8 mouse cellular contexts compared by ENCODE assay signal in the genomic region with DNA sequence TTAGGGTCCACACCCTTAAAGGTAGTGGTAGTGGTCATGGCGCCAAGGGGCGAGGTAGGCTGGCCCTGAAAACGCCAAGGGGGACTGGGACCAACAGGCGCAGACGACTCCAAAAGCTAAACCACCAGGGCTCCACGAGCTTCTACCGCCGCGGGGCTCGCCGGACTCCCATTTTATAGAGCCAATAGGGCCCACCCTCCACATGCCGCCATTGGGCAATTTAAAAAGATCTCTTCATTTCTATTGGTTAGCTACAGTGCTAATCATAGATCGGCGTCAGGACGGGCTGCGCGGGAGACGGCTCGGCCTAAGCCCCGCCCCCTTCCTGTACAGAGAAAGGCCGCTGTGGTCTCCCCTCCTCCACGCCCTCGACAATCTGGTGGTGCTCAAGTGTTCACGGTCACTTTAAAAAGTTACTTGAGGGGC. TPM values are rescaled to one million over a fixed set of nuclear protein-coding genes. Genes with fewer than 3 reads are reported as not detected.
DNase-seq lines count a peak whose midpoint lies in the region; ATAC-seq lines count a peak whose summit lies in the region.

Gene Jpt1, minus strand, starts transcription at position 150 of the 426 bp plus-strand sequence.

- DNase-seq in adipocyte (ENCODE audit: low spot score): peak; percentile 97
- DNase-seq in embryo, embryonic 10 days (ENCODE audit: low spot score): peak; percentile 97
- DNase-seq in gastrocnemius, postnatal 10 days: peak; percentile 92
- peak; percentile 99 for DNase-seq in induced T-regulatory cell, adult 2 months (ENCODE audit: low read depth)
- peak; percentile 93 to 98 for DNase-seq in left cerebral cortex, adult 9 months (ENCODE audit: low spot score in 2 of 2)
- peak; percentile 94 for DNase-seq in right cerebral cortex, postnatal 14 days
- DNase-seq in urinary bladder, postnatal 36 days (ENCODE audit: low spot score in 2 of 2): peak; percentile 96 to 98

- ATAC-seq in megakaryocyte progenitor cell, adult 5-6 weeks (replicated peaks; ENCODE audit: poor library complexity): peak; percentile 79

RNA-seq across cellular contexts. Expression of gene Jpt1, which starts in this region (rescaled TPM):
- 100 to 1,000 TPM; 132 to 134 TPM for total RNA-seq in gastrocnemius, postnatal 10 days (2021)
- total RNA-seq in megakaryocyte progenitor cell, adult 5-6 weeks (2015): 179 TPM in 2 replicates
- 143 and 157 TPM in 2 replicates for total RNA-seq in megakaryocyte progenitor cell, adult 5-6 weeks (2017)

Comparison
In these comparisons a context has a peak if more than half of its experiments do, and no peak if none do; other contexts are left out.
1. Peak in every context shown above with its lines: DNase-seq and ATAC-seq.